Mouse (Mus musculus): ENCODE data around the gene OR5BS1P. TPM values are rescaled to one million over a fixed set of nuclear protein-coding genes. Genes with fewer than 3 reads are reported as not detected.
A peak's percentile ranks its signal among the peaks of the same experiment; 100 is the strongest.

The OR5BS1P gene
- total RNA-seq, 2 experiments from 2014 or later: not detected

Small RNA genes within 50 kb of the gene (microRNA-seq; reads per million reads assigned to microRNA genes)
- 5.3 reads per million, percentile 18 among the genes with 10 or more reads in this experiment for gene Mir1291

Other genes with a start within 250 kb of the OR5BS1P start
- gene Gm44579, start 248.9 kb upstream of the OR5BS1P start, total RNA-seq (2021): under 1 TPM in 1 of 2 experiments, not detected in 1; 0.15 TPM
- 1 to 10 TPM; 4.8 to 6.2 TPM for gene Olfr287, start 248.8 kb upstream of the OR5BS1P start, total RNA-seq (2021)
- not detected for gene Olfr286, start 235.4 kb upstream of the OR5BS1P start, total RNA-seq (2021)
- gene H1fnt, start 212.6 kb upstream of the OR5BS1P start, total RNA-seq (2021): not detected
- 1 to 10 TPM; 6.7 to 7.5 TPM for gene Zfp641, start 173.7 kb upstream of the OR5BS1P start, total RNA-seq (2021)
- not detected for gene Olfr285, start 152.5 kb upstream of the OR5BS1P start, total RNA-seq (2021)
- gene Olfr284, start 128.9 kb upstream of the OR5BS1P start, total RNA-seq (2021): not detected
- gene Olfr283, start 89.0 kb upstream of the OR5BS1P start, total RNA-seq (2021): not detected
- gene Olfr282, start 38.7 kb upstream of the OR5BS1P start, total RNA-seq (2021): not detected
- gene Olfr281, start 17.3 kb upstream of the OR5BS1P start, total RNA-seq (2021): not detected
- gene Lalba, start 12.8 kb downstream of the OR5BS1P start, total RNA-seq (2021): not detected
- gene Olfr279, start 22.5 kb downstream of the OR5BS1P start, total RNA-seq (2021): not detected
- 10 to 100 TPM; 58.9 to 60.9 TPM for gene Kansl2, start 64.4 kb downstream of the OR5BS1P start, total RNA-seq (2021)
- 10 to 100 TPM; 37.0 to 45.6 TPM for gene Ccnt1, start 101.0 kb downstream of the OR5BS1P start, total RNA-seq (2021)
- gene 4930415O20Rik, start 101.1 kb downstream of the OR5BS1P start, total RNA-seq (2021): not detected
- gene Adcy6, start 140.2 kb downstream of the OR5BS1P start, total RNA-seq (2021): 10 to 100 TPM; 41.5 to 58.4 TPM
- 100 to 1,000 TPM; 273 to 276 TPM for gene Cacnb3, start 160.9 kb downstream of the OR5BS1P start, total RNA-seq (2021)
- 10 to 100 TPM; 80.2 to 82.7 TPM for gene Ddx23, start 193.0 kb downstream of the OR5BS1P start, total RNA-seq (2021)
- 10 to 100 TPM; 29.4 to 32.6 TPM for gene Rnd1, start 207.6 kb downstream of the OR5BS1P start, total RNA-seq (2021)
- 10 to 100 TPM; 12.5 to 14.4 TPM for gene Ccdc65, start 238.3 kb downstream of the OR5BS1P start, total RNA-seq (2021)

Measured in left cerebral cortex, postnatal 36 days (tissue).